ENCODE assay signal across 8 mouse cellular contexts in genomic region chr11:75213372-75214080, GRCm38 (mm10). TPM values are rescaled to one million over a fixed set of nuclear protein-coding genes. Genes with fewer than 3 reads are reported as not detected.
A peak's percentile ranks its signal among the peaks of the same experiment; 100 is the strongest.
DNase-seq lines count a peak whose midpoint lies in the region; ATAC-seq lines count a peak whose summit lies in the region.

No protein-coding gene starts in this region.

- peak overlapping the region; percentile 41; the same call in 1 of the 2 replicates for H3K9ac ChIP-seq in limb, embryonic 11.5 days (ENCODE audit: low read length)
- H3K9ac ChIP-seq in midbrain, embryonic 12.5 days (replicated peaks) = peak overlapping the region; percentile 35

- peak; percentile 54 for DNase-seq in ovary, postnatal 36 days (ENCODE audit: low spot score)
- no peak for DNase-seq in ovary, postnatal 14 days (ENCODE audit: low spot score)
- DNase-seq in embryo, embryonic 10.5 days (ENCODE audit: low spot score) = peak; percentile 66
- DNase-seq in heart, postnatal 4 days = peak; percentile 53
- DNase-seq in limb, embryonic 11.5 days (ENCODE audit: low spot score) = peak; percentile 65
- DNase-seq in urinary bladder, postnatal 36 days (ENCODE audit: low spot score in 2 of 2) = peak; percentile 77 to 80
- no peak for DNase-seq in left cerebral cortex, postnatal 36 days (ENCODE audit: low spot score in 2 of 2)

- H3K4me1 ChIP-seq in limb, embryonic 11.5 days (ENCODE audit: control insufficient read depth, insufficient read depth, low read length) = peaks cover 14% of the 10 kb centered on the region
- H3K4me1 ChIP-seq in midbrain, embryonic 12.5 days = peaks cover 70% of the 10 kb centered on the region

- H3K9me3 ChIP-seq in limb, embryonic 11.5 days (ENCODE audit: control insufficient read depth, low read length) = no peaks in the 10 kb centered on the region
- no peaks in the 10 kb centered on the region for H3K9me3 ChIP-seq in midbrain, embryonic 12.5 days

- no peak overlapping the region for H3K27ac ChIP-seq in limb, embryonic 11.5 days (replicated peaks; ENCODE audit: low read depth, low read length)
- H3K27ac ChIP-seq in midbrain, embryonic 12.5 days (replicated peaks) = peak overlapping the region; percentile 81

- no peaks in the 10 kb centered on the region for H3K36me3 ChIP-seq in limb, embryonic 11.5 days (ENCODE audit: control insufficient read depth, insufficient read depth, low read length)
- no peaks in the 10 kb centered on the region for H3K36me3 ChIP-seq in midbrain, embryonic 12.5 days

- peak; percentile 7; the same call in 1 of the 2 replicates for ATAC-seq in limb, embryonic 11.5 days (ENCODE audit: insufficient number of reproducible peaks, low FRiP score, low TSS enrichment, low read depth)
- ATAC-seq in midbrain, embryonic 12.5 days (ENCODE audit: low FRiP score, low read depth) = peak; percentile 82

- peak overlapping the region; percentile 26 for H3K4me3 ChIP-seq in limb, embryonic 11.5 days (ENCODE audit: low read depth, low read length)
- peak overlapping the region; percentile 30 for H3K4me3 ChIP-seq in midbrain, embryonic 12.5 days

- 2% methylated on average over 34 of the region's 35 CpGs for WGBS in limb, embryonic 11.5 days
- WGBS in midbrain, embryonic 12.5 days = 2% methylated on average over 35 of the region's 35 CpGs

- H3K27me3 ChIP-seq in limb, embryonic 11.5 days (ENCODE audit: control insufficient read depth, insufficient read depth, low read length) = no peaks in the 10 kb centered on the region; the same call in 1 of the 2 replicates
- peaks cover 27% of the 10 kb centered on the region for H3K27me3 ChIP-seq in midbrain, embryonic 12.5 days

- H3K4me2 ChIP-seq in limb, embryonic 11.5 days (ENCODE audit: low read depth, severe bottlenecking) = peak overlapping the region; percentile 68
- H3K4me2 ChIP-seq in midbrain, embryonic 12.5 days (replicated peaks) = peak overlapping the region; percentile 53

- intact Hi-C loops in left cerebral cortex, postnatal 36 days (cut with DNase I) = no loop called here

RNA-seq across cellular contexts. Expression of gene Rtn4rl1, which starts 19.9 kb away (rescaled TPM):
- total RNA-seq in heart, postnatal 4 days (2021) = 10 to 100 TPM; 20.3 to 23.2 TPM
- polyA plus RNA-seq in limb, embryonic 11.5 days (2014; fragmentation: Nextera tagmentation; extraction: Ambion mirVana) = 0.75 and 0.78 TPM in 2 replicates
- polyA plus RNA-seq in midbrain, embryonic 12.5 days (2016; fragmentation: Nextera tagmentation; extraction: Ambion mirVana) = 9.3 and 10.2 TPM in 2 replicates
- 10 to 100 TPM; 83.5 to 88.3 TPM for total RNA-seq in left cerebral cortex, postnatal 36 days (2021)

RNA-seq across cellular contexts. Expression of gene Dph1, which starts 22.5 kb away (rescaled TPM):
- 10 to 100 TPM; 15.0 to 17.4 TPM for total RNA-seq in heart, postnatal 4 days (2021)
- polyA plus RNA-seq in limb, embryonic 11.5 days (2014; fragmentation: Nextera tagmentation; extraction: Ambion mirVana) = 24.1 and 25.5 TPM in 2 replicates
- 15.8 and 17.6 TPM in 2 replicates for polyA plus RNA-seq in midbrain, embryonic 12.5 days (2016; fragmentation: Nextera tagmentation; extraction: Ambion mirVana)
- 10 to 100 TPM; 25.3 to 25.6 TPM for total RNA-seq in left cerebral cortex, postnatal 36 days (2021)

RNA-seq across cellular contexts. Expression of gene Ovca2, which starts 34.9 kb away (rescaled TPM):
- total RNA-seq in heart, postnatal 4 days (2021) = 1 to 10 TPM; 8.1 to 8.7 TPM
- polyA plus RNA-seq in limb, embryonic 11.5 days (2014; fragmentation: Nextera tagmentation; extraction: Ambion mirVana) = 38.2 and 39.8 TPM in 2 replicates
- polyA plus RNA-seq in midbrain, embryonic 12.5 days (2016; fragmentation: Nextera tagmentation; extraction: Ambion mirVana) = 23.2 and 24.9 TPM in 2 replicates
- 10 to 100 TPM; 11.0 to 13.3 TPM for total RNA-seq in left cerebral cortex, postnatal 36 days (2021)

RNA-seq across cellular contexts. Expression of gene Hic1, which starts 44.2 kb away (rescaled TPM):
- 10 to 100 TPM; 42.6 to 49.5 TPM for total RNA-seq in heart, postnatal 4 days (2021)
- polyA plus RNA-seq in limb, embryonic 11.5 days (2014; fragmentation: Nextera tagmentation; extraction: Ambion mirVana) = 4.1 and 4.5 TPM in 2 replicates
- polyA plus RNA-seq in midbrain, embryonic 12.5 days (2016; fragmentation: Nextera tagmentation; extraction: Ambion mirVana) = 3.7 and 4.8 TPM in 2 replicates
- total RNA-seq in left cerebral cortex, postnatal 36 days (2021) = 1 to 10 TPM; 2.7 to 3.3 TPM

Comparison
In these comparisons a context has a peak if more than half of its experiments do, and no peak if none do; other contexts are left out.
1. DNase-seq: peak in ovary, postnatal 36 days (single experiment), embryo, embryonic 10.5 days (single experiment), heart, postnatal 4 days (single experiment), limb, embryonic 11.5 days (single experiment) and urinary bladder, postnatal 36 days (2 of 2); none in ovary, postnatal 14 days (single experiment) and left cerebral cortex, postnatal 36 days (0 of 2).